Mouse (Mus musculus): ENCODE results near the gene Gpr132.
A peak's percentile ranks its signal among the peaks of the same experiment; 100 is the strongest.

Gpr132 gene

DNA sequence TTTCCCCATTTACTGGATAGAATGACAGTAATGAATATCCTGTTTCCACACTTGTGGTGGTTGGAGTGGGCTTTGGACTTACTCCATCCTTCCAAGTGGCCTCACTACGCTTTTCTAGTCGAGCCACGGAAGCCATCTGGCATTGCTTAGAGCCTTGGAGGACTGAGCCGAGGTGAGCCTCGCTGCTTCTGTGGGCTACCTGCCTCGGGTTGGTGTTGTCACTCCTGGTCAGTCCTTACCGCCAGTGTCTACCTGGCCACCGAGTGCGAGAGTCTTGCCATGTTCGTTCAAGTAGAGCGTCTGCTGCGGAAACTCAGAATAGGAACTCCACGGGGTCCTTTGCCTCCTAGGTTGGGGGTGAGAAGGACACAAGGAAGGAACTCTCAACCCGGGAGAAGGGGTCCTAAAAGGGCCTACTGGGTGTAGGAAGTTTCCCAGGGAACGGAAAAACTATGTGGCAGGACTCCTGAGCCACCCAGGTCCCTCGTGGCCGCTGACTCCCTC lies 9.1 kb upstream of the Gpr132 start:
- no peak for DNase-seq (ENCODE audit: low spot score in 2 of 2)

DNA sequence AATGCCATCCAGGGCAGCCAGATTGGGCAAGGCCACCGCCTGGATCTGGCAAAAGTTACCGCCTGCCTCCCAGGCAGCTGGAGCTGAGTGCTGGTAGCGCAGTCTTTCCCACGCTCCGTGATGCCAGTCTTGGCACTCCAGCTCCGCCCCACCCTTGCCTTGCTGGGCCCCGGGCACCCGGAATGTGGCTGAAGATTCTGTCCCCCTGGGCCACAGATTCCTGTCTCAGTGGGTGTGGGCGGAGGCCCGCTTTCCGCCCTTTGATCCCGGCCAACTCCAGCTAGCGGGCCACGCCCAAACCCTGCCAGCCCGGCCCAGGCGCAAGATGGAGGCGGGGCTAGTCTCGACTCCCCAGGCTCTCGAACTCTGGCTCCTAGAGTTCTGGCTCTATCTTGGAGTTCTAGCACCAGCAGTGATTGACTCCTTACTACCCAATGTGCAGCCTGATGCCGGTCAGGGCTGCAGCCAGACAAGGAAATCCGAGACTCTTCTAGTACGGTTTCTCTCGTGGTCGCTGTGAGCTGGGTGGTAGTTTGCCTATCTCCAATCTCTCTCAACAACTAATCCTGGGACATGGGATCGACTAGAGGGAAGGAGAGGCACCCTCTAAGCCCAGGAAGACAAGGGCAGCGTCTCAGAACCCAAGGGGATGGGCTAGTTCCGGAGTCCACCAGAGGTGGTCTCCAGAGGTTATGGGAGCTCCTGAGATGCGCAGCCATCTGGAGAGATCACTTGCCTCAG lies 8.5 kb upstream of the Gpr132 start:
- peak in 1 of 2 experiments; percentile 79 for DNase-seq (ENCODE audit: low spot score in 2 of 2)

DNA sequence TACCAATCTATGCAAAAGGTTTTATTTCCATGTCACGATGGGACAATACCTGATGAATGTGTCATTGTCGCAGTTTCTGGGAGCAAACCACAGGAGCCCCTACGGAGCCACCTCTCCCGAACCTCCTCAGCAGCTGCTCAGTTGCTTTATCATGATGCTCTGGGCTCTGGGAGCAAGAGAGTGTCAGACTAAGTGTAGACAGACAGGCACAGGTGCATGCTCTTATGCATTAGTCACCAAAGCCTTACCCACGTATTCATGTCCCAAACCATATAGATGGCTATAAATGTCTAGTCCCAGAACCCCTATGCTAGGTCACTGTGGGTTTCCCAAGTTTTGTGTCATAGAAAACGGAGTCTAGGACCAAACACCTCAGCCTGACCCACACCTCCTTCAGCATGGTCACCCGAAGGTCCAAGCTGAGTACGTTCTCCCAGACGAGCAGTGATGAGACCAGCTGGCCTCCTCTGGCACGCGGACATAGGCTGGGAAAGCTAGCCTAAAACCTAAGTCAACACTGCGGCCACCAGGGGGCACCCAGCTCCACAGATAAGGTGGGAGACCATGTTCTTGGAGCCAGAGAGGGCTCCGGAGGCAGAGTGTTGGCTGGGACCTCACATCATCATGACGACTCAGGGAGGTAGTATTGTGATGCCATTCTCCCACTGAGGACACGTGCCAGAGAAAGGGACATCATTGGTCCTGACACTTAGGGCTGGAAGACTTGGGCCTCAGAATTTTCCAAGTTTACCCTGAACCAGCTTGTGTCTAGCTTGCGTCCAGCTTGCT lies 7.4 kb upstream of the Gpr132 start:
- peak; percentile 89 to 91 for DNase-seq (ENCODE audit: low spot score in 2 of 2)

DNA sequence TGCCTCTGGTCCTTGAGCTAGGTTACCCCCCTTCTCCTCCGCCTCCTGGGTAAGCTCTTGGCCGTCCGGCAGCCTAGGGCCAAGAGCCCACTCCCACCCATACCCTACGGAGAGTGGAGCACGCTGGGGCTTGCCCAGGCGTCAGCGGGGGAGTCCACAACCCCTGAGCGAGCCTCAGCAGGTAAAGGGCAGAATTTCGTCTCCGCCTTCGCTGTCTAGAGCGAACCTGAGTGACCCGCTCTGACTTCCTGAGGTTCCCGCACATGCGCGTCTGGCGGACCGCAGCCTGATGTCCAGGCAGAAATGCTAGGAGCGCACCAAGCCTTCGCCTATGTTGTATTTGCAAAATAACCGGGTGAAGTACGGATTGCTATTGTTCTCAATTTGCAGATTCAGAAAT lies 6.2 kb upstream of the Gpr132 start:
- peak in 1 of 2 experiments; percentile 64 for DNase-seq (ENCODE audit: low spot score in 2 of 2)

DNA sequence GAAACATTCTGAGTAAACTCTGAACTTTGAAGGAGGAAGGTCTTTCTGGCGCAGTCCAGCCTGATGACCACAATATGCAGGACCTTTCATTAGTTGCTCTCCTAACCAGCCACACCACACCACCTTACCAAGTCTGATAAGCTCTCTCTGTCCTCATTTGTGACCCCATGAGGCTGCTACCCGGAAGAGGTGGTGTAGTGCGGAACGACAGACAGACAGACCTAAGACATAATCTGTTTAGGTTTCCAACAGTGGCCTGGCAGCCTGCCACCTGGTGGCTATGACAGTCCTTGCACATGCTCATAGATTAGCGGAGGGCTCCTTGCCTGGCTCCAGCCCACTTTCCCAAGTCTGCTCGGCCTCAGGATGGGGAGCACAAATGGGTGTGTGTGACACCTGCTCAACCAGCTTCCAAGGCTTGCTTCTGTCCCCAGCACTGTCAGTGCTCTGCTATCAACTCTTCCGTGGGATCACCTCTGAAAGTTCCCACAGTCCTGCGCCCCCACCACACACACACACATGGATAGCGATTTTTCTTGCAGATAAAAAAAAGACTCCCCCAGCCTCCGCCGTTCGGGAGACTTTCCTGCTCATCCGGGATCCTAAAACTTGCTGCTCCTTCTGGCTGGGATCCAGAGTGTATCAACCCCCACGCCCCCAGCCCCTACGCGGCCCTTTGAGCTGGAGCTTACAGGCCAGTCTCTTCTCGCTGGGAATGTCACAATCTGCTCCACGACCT lies 5.6 kb upstream of the Gpr132 start:
- peak in 1 of 2 experiments; percentile 78 for DNase-seq (ENCODE audit: low spot score in 2 of 2)

DNA sequence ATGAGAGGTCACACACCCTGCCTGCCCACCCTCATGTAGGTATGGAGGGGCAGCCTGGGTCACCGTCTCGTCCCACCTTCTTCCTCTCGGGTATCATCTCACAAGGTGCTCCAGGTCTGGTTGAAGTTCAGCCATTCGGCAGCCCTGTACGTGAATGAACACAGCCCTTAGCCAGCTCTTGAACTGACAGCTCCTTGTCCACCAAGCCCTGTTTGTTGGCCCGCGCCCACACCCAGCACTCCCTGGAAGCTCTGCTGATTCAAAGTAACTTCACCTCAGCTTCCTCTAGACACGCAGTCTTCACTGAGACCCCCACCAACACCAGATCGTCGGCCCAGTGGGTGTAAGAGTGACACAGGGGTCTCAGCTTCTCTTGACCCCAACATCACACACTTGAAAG lies 5.0 kb upstream of the Gpr132 start:
- DNase-seq (ENCODE audit: low spot score in 2 of 2) = no peak

DNA sequence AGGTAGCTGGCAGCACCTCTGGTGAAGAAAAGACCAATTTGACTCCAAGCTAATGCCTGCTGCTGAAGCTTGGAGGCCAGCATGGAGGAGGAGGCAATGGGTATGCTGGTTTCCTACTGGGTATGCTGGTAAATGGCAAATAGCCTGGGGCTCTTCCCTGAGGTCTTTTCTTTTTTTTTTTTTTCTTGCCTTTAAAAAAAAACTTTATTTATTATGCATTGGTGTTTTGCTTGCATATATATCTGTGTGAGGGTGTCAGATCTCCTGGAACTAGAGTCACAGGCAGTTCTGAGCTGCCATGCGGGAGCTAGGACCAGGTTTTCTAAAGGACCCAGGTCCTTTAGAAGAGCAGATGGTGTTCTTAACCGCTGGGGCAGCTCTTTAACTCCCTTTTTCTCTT lies 3.2 kb upstream of the Gpr132 start:
- DNase-seq (ENCODE audit: low spot score in 2 of 2) = no peak

DNA sequence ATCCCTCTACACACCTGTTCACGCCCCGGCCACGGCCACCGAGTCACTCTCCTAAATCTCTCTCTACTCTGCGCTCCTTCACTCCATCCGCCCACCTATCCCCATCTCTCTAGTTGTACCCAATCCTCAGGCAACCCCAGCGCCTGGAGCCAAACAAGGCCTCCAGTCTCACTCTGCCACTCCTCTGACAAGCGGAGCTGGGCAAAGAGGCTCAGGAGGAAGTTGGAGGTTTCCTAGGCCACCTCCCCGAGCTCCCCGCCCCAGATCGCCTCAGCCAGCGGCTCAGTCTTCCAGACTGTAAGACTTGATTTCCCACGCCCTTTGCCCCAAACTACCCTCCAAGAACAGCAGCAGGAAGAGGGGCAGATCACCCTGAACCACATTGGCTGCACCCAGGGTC lies 2.7 kb upstream of the Gpr132 start:
- no peak for DNase-seq (ENCODE audit: low spot score in 2 of 2)

DNA sequence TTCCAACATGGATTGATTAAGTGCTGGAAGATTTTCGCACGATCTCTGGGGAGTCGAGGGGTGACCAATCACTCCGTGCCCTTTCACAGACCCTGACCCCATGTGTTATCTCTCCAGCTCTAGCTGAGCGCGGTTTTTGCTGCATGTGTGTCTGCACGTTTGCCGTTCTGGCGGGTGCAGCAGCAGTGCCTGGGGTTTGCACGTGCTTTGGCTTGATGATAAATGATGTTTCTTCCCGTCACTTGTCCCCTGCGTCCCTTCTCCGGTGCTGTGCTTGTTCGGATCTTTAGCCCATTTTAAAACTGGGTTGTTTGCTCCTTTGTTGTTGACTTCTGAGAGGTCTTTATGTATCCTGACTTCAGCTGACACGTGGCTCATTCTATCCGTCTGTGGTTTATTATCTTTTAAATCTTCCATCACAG lies 1.8 kb upstream of the Gpr132 start:
- no peak for DNase-seq (ENCODE audit: low spot score in 2 of 2)

DNA sequence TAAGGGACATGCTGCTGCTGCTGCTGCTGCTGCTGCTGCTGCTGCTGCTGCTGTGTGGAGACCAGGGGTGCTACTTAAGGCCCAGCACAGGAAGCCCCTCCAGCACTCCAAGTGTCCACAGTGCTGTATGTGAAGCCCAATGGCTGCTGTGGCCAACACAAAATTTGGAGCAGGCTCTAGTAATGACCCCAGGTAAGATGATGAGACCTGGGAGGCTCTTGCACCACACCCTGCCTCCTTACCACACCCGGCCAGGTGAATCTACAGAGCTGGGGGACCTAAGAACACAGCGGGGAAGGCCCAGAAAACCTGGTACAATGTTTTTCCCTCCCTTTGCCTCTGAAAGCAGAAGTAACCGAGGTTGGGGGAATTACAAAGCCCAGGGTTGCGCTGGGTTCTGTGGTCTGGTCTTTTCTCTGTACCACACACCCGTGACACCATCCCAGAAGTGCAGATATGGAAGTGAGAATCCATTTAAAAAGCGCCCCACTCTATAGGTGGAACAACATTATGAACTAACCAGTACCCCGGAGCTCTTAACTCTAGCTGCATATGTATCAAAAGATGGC lies 838 bp downstream of the Gpr132 start:
- DNase-seq (ENCODE audit: low spot score in 2 of 2) = no peak

DNA sequence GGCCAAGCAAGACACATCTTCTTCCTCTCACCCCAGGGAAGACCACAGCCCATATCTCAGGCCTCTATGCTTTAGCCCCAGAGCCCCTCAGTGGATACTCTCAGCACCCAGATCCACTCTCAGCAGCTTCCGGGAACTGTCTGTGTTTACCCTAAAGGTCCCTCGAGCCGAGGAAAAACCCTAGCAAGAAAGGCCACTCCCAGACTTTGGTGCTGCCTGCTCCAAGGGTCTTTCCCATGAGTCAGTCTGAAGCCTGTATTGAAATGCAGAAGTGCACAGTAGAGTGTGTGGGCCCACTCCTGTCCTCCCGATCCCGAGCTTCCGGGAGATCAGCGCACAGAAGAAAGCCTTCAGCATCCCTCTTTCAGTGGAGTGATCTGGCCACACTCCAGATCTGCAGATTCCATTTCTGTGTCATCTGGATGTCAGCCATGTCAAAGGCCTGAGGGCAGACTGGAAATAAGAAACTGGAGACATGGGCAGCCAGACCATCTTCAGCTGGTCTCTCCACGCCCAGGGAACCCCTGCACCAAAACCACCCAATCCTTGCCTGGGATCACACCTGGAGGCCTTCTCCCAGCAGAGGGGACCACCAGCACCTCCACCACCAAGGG lies 1.5 kb downstream of the Gpr132 start:
- DNase-seq (ENCODE audit: low spot score in 2 of 2) = no peak

DNA sequence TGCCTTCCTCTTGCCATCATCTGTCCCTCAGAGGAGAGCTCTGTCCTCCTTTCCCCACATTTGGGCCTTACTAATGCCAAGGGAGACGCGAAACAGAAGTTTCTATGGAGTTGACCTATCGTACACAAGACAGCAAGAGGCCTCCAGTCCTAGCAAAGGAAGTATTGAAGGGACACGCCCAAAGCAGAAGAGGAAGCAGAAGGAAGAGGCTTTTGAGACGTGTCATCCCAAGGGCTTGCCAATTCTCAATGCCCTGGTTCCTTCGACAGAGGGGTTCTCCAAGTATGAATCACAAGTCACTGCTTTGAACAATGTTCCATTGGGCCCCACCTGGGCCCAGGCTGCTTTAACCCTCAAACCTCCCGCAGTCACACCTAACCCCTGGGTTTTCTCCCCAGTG lies 3.2 kb downstream of the Gpr132 start:
- no peak for DNase-seq (ENCODE audit: low spot score in 2 of 2)

DNA sequence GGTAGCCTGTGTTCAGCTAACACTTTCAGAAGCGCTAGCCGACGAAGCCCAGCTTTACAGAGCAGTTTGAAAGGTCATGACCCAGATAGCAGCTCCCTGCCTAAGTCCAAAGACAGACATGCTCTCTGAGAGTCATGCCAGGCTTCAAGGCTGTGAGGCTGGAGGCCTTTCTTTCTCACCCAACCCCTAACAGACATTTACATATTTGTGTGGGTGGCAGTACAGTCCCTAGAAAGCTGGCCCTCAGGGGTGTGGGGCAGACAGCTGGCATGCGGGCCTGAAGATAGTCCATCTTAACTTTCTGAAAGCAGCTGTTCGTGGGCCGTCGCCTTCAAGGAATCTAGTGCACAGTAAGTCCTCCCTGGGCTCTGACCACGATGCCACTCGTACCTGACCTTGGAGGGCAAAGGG lies 6.1 kb downstream of the Gpr132 start:
- no peak for DNase-seq (ENCODE audit: low spot score in 2 of 2)

DNA sequence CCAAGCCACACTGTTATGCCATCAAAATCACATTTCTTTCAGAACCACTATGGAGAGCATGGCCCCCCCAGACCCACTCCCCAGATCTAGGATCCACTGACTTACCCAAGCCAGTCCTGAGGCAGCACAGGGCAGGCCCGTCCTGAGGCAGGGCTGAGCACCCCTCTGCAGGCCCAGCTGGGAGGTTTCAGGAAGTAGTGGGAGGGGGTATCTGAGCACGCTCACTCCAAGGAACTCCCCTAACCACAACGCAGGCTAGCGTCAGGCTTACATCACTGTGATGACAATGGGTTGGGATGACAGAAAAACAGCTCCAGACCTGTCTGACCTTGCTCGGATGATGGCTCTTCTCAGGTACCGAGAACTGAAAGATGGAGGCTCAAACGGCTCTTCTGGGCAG lies 7.3 kb downstream of the Gpr132 start:
- no peak for DNase-seq (ENCODE audit: low spot score in 2 of 2)

DNA sequence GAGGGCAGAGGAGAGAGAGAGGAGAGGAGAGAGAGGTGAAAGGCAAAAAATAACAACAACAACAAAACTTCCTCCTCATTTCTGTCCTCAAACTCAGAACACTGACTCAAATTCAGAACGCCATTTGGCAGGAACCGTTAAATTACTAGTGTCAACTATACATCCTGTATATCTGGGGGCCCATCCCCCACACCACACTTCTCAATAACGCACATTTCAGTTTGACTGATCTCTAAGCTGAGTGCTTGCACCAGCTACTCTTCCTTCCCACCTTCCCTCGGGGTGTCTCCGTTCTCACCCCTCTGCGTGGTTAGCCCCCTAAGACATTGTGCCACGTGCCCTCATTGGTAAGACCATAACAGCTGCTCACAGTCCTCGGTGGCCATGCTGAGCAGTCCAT lies 8.1 kb downstream of the Gpr132 start:
- no peak for DNase-seq (ENCODE audit: low spot score in 2 of 2)

DNA sequence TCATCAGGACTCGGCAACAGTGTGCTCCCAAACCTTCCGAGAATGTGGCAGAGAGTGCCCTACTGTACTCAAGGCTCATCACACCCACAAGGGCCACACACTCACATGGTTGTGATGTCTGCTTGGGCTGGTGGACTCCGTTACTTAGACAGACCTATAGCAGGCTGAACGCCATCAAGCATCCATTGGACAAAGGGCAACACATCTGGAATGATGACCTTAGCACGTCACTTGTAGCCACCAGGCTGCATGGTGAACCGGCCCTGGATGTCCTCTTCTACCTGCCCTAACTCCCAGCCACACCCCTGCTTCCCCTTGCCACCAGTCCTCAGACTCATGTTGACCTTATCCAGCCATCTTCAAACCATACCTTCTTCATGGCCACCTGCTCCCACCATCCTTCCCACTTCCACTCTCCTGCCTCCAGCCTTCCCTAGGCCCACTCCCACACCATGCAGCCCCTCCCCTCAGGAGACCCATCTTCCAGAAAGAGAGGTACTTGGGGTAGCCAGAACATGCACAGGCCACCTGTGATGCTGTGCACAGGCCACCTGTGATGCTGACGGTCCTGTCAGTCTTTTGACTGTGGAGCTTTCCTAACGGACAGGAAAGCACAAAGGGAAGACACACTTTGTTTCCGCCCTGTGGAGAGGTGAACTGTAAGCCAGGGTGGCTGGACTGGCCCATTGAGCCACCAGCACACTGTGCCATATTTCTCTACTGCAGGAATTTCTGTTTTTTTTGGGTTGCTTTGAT lies 9.3 kb downstream of the Gpr132 start:
- no peak for DNase-seq (ENCODE audit: low spot score in 2 of 2)

DNA sequence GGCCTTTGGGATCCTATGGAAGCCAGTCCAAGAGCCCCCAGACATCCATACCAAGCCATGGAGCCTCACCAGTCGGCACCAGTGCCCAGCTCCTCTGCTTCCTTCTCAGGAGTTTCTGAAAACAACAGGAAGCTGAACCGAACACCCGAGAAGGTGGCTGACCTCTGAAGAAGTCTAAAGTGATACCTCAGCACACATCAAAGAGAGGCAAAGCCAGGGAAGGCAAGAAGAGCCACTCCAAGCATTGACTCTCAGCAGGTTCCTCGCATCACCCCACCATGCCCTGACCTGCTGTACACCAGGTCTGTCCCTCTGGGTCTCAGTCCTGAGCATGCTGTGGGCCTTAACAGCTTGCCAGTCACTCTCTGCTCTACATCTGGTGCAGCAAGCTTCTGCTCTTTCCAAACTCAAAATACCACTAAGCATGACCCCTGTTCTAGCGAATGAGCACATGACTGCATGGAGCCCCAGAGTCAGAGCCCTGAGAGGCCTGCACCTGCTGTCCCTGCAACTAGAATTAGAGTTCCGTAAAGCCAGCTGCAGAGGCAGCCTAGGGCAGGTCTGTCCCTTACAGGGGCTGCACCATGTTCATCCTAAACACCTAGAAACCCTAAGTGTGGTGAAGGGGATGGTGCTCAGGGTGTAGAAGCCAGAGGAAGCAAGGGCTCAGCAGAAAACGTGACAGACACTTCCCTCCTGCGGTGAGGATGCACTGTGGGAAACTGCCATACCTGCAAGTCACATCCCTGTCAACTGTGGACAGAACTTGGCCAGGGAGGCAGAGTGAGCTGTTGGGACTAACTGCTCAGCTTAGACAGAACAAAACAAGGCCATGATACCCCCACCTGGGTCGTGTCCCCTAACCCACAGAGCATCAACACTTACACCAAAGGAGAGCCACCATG lies 10.8 kb downstream of the Gpr132 start:
- no peak for DNase-seq (ENCODE audit: low spot score in 2 of 2)

DNA sequence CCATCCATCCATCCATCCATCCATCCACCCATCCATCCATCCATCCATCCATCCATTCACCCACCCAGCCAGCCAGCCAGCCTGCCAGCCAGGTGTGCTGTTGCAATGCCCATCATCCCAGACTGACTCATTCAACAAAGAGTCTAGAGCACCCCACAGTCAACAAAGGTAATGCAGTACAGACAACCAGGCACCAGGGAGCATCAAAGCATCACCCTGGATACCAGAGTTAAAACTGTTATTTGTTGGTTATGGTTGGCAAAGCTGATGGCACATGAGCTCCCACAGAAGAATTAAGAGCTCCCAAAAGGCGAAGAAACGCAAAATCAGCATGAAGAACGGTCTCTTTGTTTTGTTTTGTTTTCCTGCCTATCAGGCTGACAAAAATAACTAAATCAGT lies 11.7 kb downstream of the Gpr132 start:
- DNase-seq (ENCODE audit: low spot score in 2 of 2) = no peak

DNA sequence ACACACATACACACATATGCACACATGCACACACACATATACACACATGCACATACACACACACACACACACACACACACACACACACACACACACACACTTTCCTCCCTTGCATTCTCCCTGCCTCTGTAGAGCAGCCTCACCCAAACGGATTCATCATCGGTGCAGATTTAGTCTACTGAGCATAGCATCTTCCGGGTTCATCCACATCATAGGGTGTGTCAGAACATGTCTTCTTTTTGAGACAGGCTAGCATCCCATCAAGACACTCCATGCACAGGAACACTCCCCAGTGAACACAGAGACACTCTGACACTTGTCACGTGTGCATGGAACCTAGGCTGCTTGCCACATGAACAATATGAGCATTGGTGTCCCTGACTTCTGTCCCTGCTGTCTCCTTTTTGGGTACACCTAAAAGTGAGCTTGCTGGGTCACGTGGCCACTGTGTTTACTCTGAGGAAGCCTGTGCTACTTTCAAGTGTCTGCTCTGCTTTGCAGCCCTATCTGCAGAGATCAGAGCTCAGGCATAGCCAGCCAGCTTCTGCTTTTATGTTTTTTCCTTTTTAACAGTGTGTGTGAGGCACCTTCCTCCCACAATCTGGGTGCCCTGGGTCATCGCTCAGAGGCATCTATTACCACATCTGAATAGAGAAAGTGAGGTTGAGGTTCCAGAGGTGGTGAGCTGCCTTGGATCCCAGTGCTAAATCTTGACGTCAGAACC lies 13.3 kb downstream of the Gpr132 start:
- DNase-seq (ENCODE audit: low spot score in 2 of 2) = no peak
